Mouse (Mus musculus) left cerebral cortex, postnatal 36 days (tissue): Measurements from ENCODE around the gene Gm43064. TPM values are rescaled to one million over a fixed set of nuclear protein-coding genes. Genes with fewer than 3 reads are reported as not detected.
"Not testable (repeated sequence)": the region's sequence is repeated elsewhere in the genome, so short reads cannot be mapped to it uniquely, and the experiment has no call there.

ENCODE experiments used
- DNase-seq, 2 experiments: peaks; one replicate each; pipeline ENCODE4 v3.0.0; 2021 to 2022; ENCODE audit warnings: low spot score in 2 of 2, mixed read lengths in 1 of 2
- intact Hi-C: fragments of 180-260 bp; cut with DNase I; formaldehyde crosslinking; loops from one replicate; pipeline ENCODE4 v1.15.1; 2025
- total RNA-seq, 2 experiments: library from RNA; stranded (reverse); gene quantifications; 2 replicates each; pipeline ENCODE4 v1.2.3; 2021

Gm43064 gene
- total RNA-seq, 2 experiments from 2014 or later: 0.15 to 1.0 TPM

DNA sequence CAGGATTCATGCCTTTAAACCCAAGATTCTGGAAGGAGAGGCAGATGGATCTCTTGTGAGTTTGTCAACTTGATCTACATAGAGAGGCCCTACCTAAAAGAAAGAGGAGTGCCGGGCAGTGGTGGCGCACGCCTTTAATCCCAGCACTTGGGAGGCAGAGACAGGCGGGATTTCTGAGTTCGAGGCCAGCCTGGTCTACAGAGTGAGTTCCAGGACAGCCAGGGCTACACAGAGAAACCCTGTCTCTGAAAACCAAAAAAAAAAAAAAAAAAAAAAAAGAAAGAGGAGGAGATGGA, 17.3 kb upstream of the Gm43064 start:
- intact Hi-C loops: not testable (repeated sequence)

DNA sequence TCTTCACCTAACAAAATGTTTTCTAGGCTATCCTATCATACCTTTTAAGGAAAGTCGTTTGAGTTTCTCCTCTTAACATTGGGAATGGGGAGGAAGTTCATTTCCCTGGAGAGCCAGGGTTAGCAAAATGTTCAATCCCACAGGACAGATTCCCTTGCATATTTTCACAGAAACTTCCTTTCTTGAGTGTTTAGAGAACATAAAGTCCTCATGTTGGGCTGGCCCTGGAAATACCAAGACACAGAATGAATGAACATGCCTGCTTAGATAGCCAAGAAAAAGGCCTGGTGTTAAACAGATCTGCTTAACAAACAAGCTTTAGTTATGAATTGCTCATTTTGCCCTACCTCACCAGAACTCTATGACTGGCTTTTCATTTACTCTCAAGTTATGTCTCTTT, 16.8 kb upstream of the Gm43064 start:
- intact Hi-C loops: no loop called here
- no peak for DNase-seq

More for the DNA sequence above, 17.3 kb upstream of the Gm43064 start:
- DNase-seq: not testable (repeated sequence)

DNA sequence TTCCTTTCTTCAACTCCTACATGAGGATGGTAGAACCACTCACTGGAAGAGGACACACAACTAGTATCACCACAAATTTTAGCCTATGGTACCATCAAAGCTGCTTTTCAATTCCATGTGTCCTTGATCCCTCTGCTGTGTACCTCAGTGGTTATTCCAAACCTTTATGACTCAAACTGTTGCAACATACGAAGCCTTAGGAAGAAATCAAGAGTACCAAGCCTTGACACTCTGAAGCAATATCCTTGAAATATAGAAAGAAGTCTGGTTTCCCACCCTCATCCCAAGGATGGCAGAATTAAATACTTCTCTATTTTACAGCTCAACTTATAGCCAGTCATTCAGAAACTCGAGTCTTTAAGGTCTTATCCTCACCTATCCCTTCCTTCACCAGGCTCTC, 13.0 kb upstream of the Gm43064 start:
- DNase-seq: no peak
- intact Hi-C loops: no loop called here

DNA sequence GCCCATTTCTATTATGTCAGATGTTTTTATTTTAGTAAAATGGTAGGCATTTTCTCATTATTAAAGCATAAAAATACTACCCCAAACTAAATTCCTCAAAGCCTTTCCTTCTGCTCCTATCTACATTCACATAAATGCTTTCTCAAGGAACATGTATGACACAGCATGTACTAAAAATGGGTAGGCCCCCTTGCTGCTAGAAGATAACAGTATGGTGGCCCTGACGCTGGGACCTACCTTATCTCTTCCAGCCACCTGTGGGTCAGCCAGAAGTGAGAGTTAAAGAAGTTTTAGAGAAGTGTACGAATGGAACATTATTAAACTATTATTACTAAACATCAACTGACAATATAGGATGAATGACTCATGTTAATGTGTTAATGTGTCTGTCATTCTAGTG, 9.9 kb upstream of the Gm43064 start:
- intact Hi-C loops: no loop called here
- no peak for DNase-seq

DNA sequence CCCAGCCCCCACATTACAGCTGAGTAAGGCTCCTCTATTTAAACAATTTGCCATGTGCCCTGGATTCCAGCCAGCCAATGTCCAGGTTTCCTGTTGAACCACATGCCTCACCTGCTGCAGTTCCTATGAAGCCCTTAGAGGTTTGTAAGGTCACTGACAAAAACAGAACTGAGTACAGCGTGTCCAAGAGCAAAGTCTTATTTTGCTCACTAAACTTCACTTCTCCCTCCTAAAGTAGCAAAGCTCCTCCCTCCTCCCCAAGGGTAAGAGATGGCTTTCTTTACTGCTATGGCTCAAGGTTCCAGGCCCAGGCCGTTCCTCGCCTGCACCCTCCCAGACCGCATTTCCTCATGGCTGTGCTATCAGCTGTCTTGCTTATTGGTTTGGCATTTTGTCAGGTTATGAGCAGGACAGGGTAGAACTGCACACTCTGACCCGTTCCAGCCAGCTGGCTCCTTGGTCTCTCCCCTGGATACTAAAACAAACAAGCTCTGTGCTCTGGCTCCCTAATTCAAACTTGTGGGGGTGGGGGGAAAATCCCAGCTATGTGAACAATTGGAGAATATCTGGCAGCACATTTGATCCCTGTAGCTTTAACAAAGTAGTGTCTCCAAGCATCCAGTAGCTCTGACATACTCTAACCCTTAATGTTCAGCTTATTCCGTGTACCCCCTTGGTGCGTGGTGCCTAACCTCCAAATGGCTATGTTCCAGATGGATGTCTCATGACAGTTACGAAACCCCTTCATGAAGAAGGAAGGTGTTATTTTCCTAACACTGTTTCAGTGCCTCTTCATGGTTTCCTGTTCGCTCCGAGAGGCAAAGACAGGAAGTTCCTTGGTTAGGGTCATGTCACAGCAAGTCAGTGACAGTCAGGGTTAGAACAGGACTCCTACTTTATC, 7.5 kb upstream of the Gm43064 start:
- DNase-seq: peak; percentile 45 to 56
- intact Hi-C loops: loop anchor here (1.0 kb wide), 1 partner anchor 11 kb away; the partner anchor contains the start of gene Hipk1

DNA sequence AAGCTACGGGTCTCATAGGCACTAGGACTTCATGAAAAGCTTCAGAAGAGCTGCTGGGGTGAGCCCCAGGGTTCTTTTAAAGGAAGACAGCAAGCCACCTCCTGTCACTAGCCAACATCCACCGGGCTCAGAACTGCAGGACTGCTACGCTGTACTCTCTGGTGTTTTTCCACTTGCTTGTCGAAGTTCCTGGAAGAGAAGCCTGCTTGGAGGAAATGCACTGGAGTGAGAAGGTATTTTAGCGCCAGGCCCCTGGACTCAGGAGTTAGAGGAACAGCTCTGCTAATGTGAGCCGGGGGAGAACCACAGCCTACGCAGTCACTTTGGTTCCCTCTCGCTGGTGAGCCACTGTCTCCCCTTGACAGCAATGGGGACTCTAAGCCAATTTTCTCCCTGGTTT, 6.5 kb upstream of the Gm43064 start:
- intact Hi-C loops: loop anchor here (1.0 kb wide), 1 partner anchor 12 kb away; the partner anchor contains the start of gene Hipk1
- no peak for DNase-seq

DNA sequence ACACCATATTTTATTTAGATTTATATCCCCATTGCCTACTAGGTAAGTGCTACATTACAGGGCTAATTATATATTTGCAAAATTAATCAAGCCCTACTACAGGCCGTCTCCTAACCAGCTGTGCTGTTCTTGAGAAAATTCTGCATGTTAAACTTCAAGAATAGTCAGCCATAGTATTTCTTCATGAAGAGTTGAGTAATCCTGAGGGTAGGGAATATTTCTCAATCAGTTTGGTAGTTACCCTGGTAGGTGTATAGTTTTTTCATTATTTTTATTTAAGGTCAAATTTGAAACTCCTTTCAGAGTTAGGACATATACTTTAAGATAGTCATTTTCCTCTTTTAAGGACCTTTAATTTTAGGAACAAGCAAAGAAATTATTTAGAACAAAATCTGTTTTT, 3.7 kb upstream of the Gm43064 start:
- intact Hi-C loops: loop anchor here (5.0 kb wide), 2 partner anchors 33 to 107 kb away; partner anchors contain the start of gene Rsbn1
- DNase-seq: no peak

DNA sequence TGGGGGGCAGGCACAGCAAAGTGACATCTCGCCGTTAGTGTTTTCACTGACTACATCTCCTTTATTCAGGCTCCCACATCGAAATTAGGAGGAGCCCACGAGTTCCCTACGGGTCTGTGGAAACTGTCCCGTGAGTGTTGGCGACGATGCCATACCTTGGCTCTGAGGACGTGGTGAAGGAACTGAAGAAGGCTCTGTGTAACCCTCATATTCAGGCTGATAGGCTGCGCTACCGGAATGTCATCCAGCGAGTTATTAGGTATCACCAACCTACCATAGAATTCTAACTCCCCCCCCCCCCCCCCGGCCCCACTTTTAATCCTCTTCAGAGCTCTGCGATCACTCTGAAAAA, 402 bp downstream of the Gm43064 start:
- intact Hi-C loops: loop anchor here (1.0 to 5.0 kb wide), 3 partner anchors 18 to 103 kb away; partner anchors contain the start of genes Hipk1 and Rsbn1
- DNase-seq: no peak

DNA sequence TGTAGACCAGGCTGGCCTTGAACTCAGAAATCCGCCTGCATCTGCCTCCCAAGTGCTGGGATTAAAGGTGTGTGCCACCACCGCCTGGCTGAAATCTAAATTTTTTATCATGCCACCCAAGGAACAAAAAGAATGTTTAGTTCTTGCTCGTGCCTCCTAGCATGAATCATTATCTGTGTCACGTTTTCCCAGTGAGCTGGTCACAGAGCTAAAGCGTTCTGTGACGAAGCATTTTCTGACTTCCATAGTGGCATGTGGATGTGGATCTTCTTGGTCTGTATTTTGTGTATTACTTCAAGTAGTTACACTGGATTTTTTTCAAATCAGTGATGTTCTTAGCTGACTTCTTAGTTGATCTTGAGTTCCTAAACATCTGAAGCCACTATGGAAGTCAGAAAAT, 1.6 kb downstream of the Gm43064 start:
- intact Hi-C loops: no loop called here
- no peak for DNase-seq

DNA sequence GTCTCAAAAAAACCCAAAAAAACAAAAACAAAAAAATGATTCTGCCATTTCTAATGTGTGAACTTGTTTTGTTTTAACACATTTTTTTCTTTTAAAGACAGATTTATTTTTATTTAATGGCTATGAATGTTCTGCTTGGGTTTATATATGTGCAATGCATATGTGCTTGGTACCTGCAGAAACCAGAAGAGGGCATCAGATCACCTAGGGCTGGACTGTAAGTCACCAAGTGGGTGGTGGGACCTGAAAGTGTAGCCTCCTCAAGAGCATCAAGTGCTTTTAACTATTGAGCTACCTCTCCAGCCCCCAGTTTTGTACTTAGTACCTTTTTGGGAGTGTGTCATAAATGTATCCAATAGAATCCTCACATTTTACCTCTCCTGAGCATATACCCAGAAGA, 18.2 kb downstream of the Gm43064 start:
- intact Hi-C loops: no loop called here
- no peak for DNase-seq

DNA sequence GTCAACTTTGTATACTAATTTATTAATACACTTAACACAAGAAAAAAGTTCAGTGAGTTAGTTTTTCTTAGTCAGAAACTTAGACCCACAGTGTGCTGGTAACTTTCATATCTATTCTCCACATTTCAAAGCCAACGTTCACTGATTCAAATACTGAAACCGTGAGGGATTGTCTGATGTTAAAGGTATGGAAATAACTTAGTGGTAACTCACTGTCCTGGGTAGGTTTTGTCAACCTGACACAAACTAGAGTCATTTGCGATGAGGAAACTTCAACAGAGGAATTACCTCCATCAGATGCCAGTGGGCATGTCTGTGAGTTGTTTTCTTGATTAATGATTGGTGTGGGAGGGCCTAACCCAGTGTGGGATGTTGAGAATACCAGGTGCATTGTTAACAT, 19.7 kb downstream of the Gm43064 start:
- intact Hi-C loops: no loop called here
- DNase-seq: no peak

DNA sequence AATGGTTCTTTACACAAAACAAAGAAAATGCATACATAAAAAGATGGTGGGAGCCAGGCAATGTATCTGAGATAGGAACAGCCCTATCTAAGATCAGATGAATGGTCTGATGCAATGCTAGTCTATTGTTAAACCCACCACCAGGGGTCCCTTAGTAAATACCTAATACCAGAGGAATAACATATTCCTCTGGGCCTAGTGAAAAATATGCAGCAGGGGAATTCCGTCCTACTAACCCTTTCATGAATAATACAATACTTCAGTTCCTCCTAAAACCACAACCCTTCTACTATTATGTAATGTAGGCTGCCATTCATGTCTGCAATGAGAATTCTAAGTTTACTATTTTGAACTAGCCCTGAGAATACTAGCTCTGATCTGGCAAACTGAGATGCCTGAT, 21.3 kb downstream of the Gm43064 start:
- DNase-seq, intact Hi-C loops: not testable (repeated sequence)

DNA sequence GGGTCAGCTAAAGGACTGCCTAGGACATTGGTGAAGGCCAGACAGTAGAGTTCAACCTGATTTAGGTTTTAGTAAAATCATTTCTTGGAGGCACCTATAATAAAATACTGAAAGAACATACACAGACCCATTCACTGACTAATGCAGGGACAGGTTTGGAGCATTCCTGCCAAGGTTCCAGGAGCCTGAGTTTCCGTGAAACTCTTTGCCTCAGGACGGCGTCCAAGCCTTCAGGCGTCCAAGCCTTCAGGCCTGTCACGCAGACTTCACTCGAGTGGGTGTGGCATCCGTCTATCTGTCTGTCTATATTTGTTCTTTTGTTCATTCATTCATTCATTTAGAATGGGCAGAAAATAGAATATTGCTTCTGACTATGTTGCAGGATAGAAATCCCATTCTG, 21.8 kb downstream of the Gm43064 start:
- intact Hi-C loops: no loop called here
- no peak for DNase-seq

DNA sequence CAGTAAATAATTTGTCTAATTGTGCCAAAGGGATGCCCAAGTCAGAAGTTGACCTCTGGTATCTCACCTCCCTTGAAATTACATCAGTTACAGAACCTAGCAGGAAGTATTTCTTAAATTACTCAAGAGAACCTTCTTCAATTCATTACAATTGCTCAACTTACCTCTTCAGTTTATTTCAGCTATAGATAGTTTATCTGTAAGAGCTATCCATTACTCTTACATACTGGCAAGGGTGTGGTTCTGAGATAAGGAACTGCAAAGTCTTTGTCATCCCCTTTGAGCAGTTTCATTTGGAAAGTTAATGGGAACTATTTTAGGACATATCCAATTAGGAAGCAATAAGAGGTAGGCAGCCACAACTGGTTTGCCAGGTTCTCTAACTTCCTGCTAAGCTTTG, 23.1 kb downstream of the Gm43064 start, which contains the start of gene Bcl2l15:
Bcl2l15 (plus strand) TSS at position 176 of the 400 bp plus-strand sequence.
- no peak for DNase-seq
- intact Hi-C loops: no loop called here

DNA sequence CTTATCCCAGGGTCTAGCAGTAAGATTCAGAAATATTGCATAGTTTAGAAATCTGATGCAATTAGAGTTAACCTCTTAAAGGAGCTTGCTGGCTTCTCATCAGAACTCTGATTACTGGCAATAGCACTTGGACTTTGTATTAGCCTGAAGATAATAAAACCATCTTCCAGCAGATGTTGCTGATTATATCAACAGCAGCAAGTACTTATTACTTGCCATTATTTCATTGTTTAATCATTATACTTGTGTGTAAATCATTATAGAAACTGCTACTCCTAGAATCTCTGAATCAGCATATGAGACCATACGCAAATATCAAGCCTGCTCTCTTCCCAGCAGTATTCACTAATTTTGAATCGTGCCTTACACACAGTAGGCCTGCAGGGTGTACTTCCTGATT, 24.6 kb downstream of the Gm43064 start:
- DNase-seq: no peak
- intact Hi-C loops: no loop called here

DNA sequence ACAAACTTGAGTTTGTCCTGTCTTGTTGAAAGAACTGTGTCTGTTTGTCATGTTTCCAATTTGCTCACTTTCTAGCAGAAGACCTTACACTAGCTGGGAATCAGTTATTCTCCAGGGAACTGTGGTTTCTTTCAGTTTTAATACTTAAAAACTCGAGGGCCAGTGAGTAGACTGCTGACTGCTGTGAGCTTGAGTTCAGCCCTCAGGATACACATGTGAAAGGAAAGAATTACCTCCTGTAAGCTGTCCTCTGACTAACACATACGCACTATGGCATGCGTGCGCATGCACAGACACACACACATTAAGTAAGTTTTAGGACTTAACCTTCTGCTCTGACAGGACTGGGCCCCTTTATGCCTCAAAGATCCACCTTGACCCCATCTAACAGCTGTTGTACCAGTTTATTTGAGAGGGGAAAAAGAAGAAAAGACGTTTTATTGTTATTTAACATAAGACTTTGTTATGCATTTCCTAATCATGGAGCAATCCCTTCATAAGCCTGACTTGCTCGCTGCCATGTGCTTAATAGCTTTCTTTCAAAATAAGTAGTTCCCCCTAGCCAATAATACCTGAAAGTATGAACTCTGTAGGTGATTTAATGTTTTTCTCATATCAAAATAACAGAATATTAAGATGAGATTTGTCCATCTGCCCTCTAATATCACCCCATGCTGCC, 26.0 kb downstream of the Gm43064 start:
- intact Hi-C loops: no loop called here
- no peak for DNase-seq

DNA sequence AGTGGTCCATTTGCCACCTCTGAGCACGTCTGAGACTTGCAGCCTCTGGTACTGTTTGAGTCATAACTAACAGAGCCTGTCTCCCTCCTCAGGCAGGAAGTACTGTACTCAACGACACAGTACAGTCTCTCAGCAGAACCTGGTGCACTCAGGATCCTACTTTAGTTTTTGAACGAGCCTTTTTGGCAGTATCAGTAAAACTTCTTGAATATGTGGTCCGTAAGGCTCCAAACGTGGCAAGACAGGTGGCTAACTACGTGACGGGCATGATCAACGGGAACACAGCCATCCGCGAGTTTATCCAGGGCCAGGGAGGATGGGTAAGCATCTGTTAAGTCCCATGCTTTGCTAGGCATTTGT, 26.6 kb downstream of the Gm43064 start:
- DNase-seq: no peak
- intact Hi-C loops: no loop called here

DNA sequence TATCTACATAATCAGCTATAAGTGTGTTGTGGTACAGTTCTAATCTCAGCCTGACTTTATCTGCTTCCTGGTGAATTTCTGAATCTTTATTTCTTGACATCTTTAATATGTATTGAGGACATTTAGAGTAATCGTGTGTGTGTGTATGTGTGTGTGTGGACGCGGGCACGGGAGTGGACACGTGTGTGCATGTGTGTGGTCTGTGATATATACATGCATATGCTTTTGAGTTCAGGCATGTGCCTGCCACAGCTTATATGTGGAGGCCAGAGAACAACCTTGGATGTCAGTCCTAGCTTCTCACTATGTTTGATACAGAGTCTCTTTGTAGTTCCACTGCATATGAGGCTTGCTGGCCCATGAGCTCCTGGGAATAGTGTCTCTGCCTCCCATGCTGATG, 27.1 kb downstream of the Gm43064 start:
- intact Hi-C loops: no loop called here
- DNase-seq: no peak

DNA sequence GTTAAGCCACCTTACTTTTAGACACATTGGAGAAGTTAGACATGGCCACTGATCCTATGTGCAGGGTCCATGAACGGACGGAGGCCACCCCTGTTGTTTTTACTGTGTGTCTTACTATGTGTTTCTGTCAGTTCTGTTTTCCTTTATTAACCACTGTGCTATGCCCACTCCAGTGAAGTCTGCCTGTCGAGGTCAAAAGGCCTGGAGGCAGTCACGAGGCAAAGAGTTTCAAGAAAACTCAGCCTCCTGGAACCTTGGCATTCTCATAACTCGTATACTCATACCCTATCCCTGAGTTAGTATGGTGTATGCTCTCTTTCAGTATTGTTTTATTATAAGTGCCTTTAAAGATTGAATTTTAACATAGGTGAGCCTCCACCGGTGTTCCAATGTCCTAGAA, 30.3 kb downstream of the Gm43064 start:
- intact Hi-C loops: no loop called here

DNA sequence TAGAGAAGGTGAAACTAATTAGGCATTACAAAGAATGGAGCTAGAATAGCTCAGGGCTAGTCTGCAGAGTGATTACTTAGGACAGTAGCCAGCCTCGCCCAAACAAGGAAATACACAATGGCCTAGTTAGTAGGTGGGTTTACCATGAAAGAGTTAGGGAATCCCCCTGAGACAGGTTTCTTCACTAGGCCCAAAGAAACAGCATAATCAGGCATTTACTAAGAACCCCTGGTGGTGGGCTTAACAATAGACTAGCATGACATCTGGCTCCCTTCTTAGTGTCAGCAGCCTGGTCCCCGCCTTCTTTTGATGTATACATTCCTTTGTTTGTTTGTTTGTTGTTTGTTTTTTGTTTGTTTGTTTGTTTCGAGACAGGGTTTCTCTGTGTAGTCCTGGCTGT, 30.8 kb downstream of the Gm43064 start:
- intact Hi-C loops, DNase-seq: not testable (repeated sequence)

More for the DNA sequence above, 30.3 kb downstream of the Gm43064 start:
- DNase-seq: no peak

DNA sequence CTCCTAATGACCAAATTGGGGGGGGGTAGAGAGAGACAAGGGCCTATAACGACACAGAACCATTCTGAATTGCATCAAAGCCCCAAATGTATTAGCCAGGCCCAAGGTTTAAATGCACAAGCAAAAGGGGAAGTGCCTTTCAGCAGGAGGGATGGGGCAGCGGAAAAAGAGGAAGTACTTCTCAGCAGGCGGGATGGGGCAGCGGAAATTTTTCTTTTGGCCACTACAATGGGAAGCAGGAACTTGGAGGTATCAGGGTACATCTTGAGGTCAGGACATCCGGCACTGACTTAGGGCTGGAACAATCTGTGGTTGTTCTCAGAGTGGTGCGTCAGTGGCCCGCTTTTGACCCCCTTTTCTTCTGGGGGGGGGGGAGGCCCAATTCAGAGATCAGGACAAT, 31.6 kb downstream of the Gm43064 start:
- DNase-seq, intact Hi-C loops: not testable (repeated sequence)
